Mouse (Mus musculus): ENCODE measurements around the gene Ccdc63. TPM values are rescaled to one million over a fixed set of nuclear protein-coding genes. Genes with fewer than 3 reads are reported as not detected.
"Not testable (repeated sequence)": the region's sequence is repeated elsewhere in the genome, so short reads cannot be mapped to it uniquely, and the experiment has no call there.

Gene Ccdc63
- polyA plus RNA-seq, 1 experiment, result 0.07 TPM

GRCm38 (mm10) chr5:122165233-122165915 is 24.8 kb upstream of the Ccdc63 start:
- peak; percentile 33 for DNase-seq (ENCODE audit: low read depth)
- TF ChIP-seq POLR2A (IDR thresholded peaks at IDR 0.05; ENCODE audit: borderline replicate concordance, extremely low read depth, insufficient read depth, insufficient read length, poor library complexity, severe bottlenecking), result no peak
- TF ChIP-seq CTCF (IDR thresholded peaks at IDR 0.05; ENCODE audit: borderline replicate concordance, extremely low read depth, insufficient read depth, insufficient read length), result no peak

- no peak for DNase-seq (ENCODE audit: low read depth)
- TF ChIP-seq POLR2A (IDR thresholded peaks at IDR 0.05; ENCODE audit: borderline replicate concordance, extremely low read depth, insufficient read depth, insufficient read length, poor library complexity, severe bottlenecking) (no peak), CTCF (IDR thresholded peaks at IDR 0.05; ENCODE audit: borderline replicate concordance, extremely low read depth, insufficient read depth, insufficient read length) (no peak)
These were observed 23.4 kb upstream of the Ccdc63 start for GRCm38 (mm10) chr5:122164011-122164410.

GRCm38 (mm10) chr5:122163194-122163593 is 22.6 kb upstream of the Ccdc63 start:
- no peak for DNase-seq (ENCODE audit: low read depth)
- TF ChIP-seq CTCF (IDR thresholded peaks at IDR 0.05; ENCODE audit: borderline replicate concordance, extremely low read depth, insufficient read depth, insufficient read length), result no peak
- no peak for TF ChIP-seq POLR2A (IDR thresholded peaks at IDR 0.05; ENCODE audit: borderline replicate concordance, extremely low read depth, insufficient read depth, insufficient read length, poor library complexity, severe bottlenecking)

GRCm38 (mm10) chr5:122158557-122159515 is 18.2 kb upstream of the Ccdc63 start:
- peak; percentile 59 for DNase-seq (ENCODE audit: low read depth)
- TF ChIP-seq CTCF (IDR thresholded peaks at IDR 0.05; ENCODE audit: borderline replicate concordance, extremely low read depth, insufficient read depth, insufficient read length) (no peak), POLR2A (IDR thresholded peaks at IDR 0.05; ENCODE audit: borderline replicate concordance, extremely low read depth, insufficient read depth, insufficient read length, poor library complexity, severe bottlenecking) (no peak)

- peak; percentile 98 for DNase-seq (ENCODE audit: low read depth)
These were observed 17.3 kb upstream of the Ccdc63 start, which contains the start of gene Ppp1cc for GRCm38 (mm10) chr5:122157827-122158381. Gene Ppp1cc, plus strand, starts transcription at chr5:122158278.

GRCm38 (mm10) chr5:122156486-122156885 is 15.9 kb upstream of the Ccdc63 start:
- DNase-seq (ENCODE audit: low read depth), result no peak
- no peak for TF ChIP-seq POLR2A (IDR thresholded peaks at IDR 0.05; ENCODE audit: borderline replicate concordance, extremely low read depth, insufficient read depth, insufficient read length, poor library complexity, severe bottlenecking)
- no peak for TF ChIP-seq CTCF (IDR thresholded peaks at IDR 0.05; ENCODE audit: borderline replicate concordance, extremely low read depth, insufficient read depth, insufficient read length)

More at GRCm38 (mm10) chr5:122157827-122158381, 17.3 kb upstream of the Ccdc63 start, which contains the start of gene Ppp1cc:
- TF ChIP-seq CTCF (IDR thresholded peaks at IDR 0.05; ENCODE audit: borderline replicate concordance, extremely low read depth, insufficient read depth, insufficient read length), result peak; percentile 37; the same call in 1 of the 2 replicates
- peak; percentile 28; the same call in 1 of the 2 replicates for TF ChIP-seq POLR2A (IDR thresholded peaks at IDR 0.05; ENCODE audit: borderline replicate concordance, extremely low read depth, insufficient read depth, insufficient read length, poor library complexity, severe bottlenecking)

- TF ChIP-seq CTCF (IDR thresholded peaks at IDR 0.05; ENCODE audit: borderline replicate concordance, extremely low read depth, insufficient read depth, insufficient read length), result no peak
- no peak for TF ChIP-seq POLR2A (IDR thresholded peaks at IDR 0.05; ENCODE audit: borderline replicate concordance, extremely low read depth, insufficient read depth, insufficient read length, poor library complexity, severe bottlenecking)
- no peak for DNase-seq (ENCODE audit: low read depth)
These were observed 15.0 kb upstream of the Ccdc63 start for GRCm38 (mm10) chr5:122155613-122156012.

- TF ChIP-seq POLR2A (IDR thresholded peaks at IDR 0.05; ENCODE audit: borderline replicate concordance, extremely low read depth, insufficient read depth, insufficient read length, poor library complexity, severe bottlenecking) (no peak), CTCF (IDR thresholded peaks at IDR 0.05; ENCODE audit: borderline replicate concordance, extremely low read depth, insufficient read depth, insufficient read length) (no peak)
These were observed 14.2 kb upstream of the Ccdc63 start for GRCm38 (mm10) chr5:122154782-122155181.

GRCm38 (mm10) chr5:122154006-122154405 is 13.4 kb upstream of the Ccdc63 start:
- no peak for DNase-seq (ENCODE audit: low read depth)
- TF ChIP-seq CTCF (IDR thresholded peaks at IDR 0.05; ENCODE audit: borderline replicate concordance, extremely low read depth, insufficient read depth, insufficient read length) (no peak), POLR2A (IDR thresholded peaks at IDR 0.05; ENCODE audit: borderline replicate concordance, extremely low read depth, insufficient read depth, insufficient read length, poor library complexity, severe bottlenecking) (no peak)

More at GRCm38 (mm10) chr5:122154782-122155181, 14.2 kb upstream of the Ccdc63 start:
- DNase-seq (ENCODE audit: low read depth), result no peak

GRCm38 (mm10) chr5:122152508-122152907 is 11.9 kb upstream of the Ccdc63 start:
- DNase-seq (ENCODE audit: low read depth), result not testable (repeated sequence)

- no peak for TF ChIP-seq POLR2A (IDR thresholded peaks at IDR 0.05; ENCODE audit: borderline replicate concordance, extremely low read depth, insufficient read depth, insufficient read length, poor library complexity, severe bottlenecking)
- TF ChIP-seq CTCF (IDR thresholded peaks at IDR 0.05; ENCODE audit: borderline replicate concordance, extremely low read depth, insufficient read depth, insufficient read length), result no peak
- no peak for DNase-seq (ENCODE audit: low read depth)
These were observed 8.6 kb upstream of the Ccdc63 start for GRCm38 (mm10) chr5:122149259-122149658.

Data from brain, embryonic 14.5 days (tissue).